In genomic region chr11:118875243-118875897, GRCm38 (mm10) we compare ENCODE assay signal across 10 mouse cellular contexts. TPM values are rescaled to one million over a fixed set of nuclear protein-coding genes. Genes with fewer than 3 reads are reported as not detected.
DNase-seq lines count a peak whose midpoint lies in the region; ATAC-seq and TF ChIP-seq lines count a peak whose summit lies in the region.
"Had no signal": no experiment of that assay in that cellular context is flagged by ENCODE, and none has a peak within 500 bp of the region (broad histone marks: within the 10 kb centered on the region; RNA-seq: fewer than 3 reads in every experiment).

No protein-coding gene starts in this region.

- peak; percentile 12; the same call in 1 of the 2 replicates for ATAC-seq in frontal cortex, adult (ENCODE audit: low TSS enrichment)
- peak; percentile 79 for ATAC-seq in forebrain, postnatal 0 days
- ATAC-seq in midbrain, embryonic 13.5 days = peak; percentile 75

- H3K9ac ChIP-seq in forebrain, postnatal 0 days = no peak overlapping the region
- no peak overlapping the region; the same call in 1 of the 2 replicates for H3K9ac ChIP-seq in midbrain, embryonic 13.5 days (replicated peaks)
- H3K9ac ChIP-seq: heart, embryonic 15.5 days had no signal

- no peak overlapping the region for H3K27ac ChIP-seq in forebrain, postnatal 0 days (ENCODE audit: low read depth, low read length)
- H3K27ac ChIP-seq in midbrain, embryonic 13.5 days = peak overlapping the region; percentile 77
- H3K27ac ChIP-seq: heart, embryonic 15.5 days had no signal

- WGBS in forebrain, postnatal 0 days = 11% methylated on average over 5 of the region's 5 CpGs
- 27% methylated on average over 5 of the region's 5 CpGs for WGBS in midbrain, embryonic 13.5 days

- H3K9me3 ChIP-seq in forebrain, postnatal 0 days (ENCODE audit: low read length) = no peaks in the 10 kb centered on the region
- H3K9me3 ChIP-seq in midbrain, embryonic 13.5 days = no peaks in the 10 kb centered on the region
- H3K9me3 ChIP-seq: heart, embryonic 15.5 days had no signal

- H3K4me1 ChIP-seq in forebrain, postnatal 0 days (ENCODE audit: insufficient read depth) = 0 out of 2 replicates have a peak, but pooled peaks cover 7% of the 10 kb centered on the region
- H3K4me1 ChIP-seq in midbrain, embryonic 13.5 days (replicated peaks) = peaks cover 35% of the 10 kb centered on the region

- TF ChIP-seq CTCF in forebrain, postnatal 0 days (IDR thresholded peaks at IDR 0.05; ENCODE audit: low read depth) = peak; percentile 60

- DNase-seq in frontal cortex, postnatal 36 days (ENCODE audit: low spot score in 2 of 2) = no peak
- peak; percentile 58 for DNase-seq in MN1 (ENCODE audit: low spot score)
- DNase-seq in forebrain, postnatal 0 days = peak; percentile 56
- no peak for DNase-seq in urinary bladder, postnatal 36 days (ENCODE audit: low spot score in 2 of 2)
- no peak for DNase-seq in lung, postnatal 4 days
- DNase-seq in urinary bladder, postnatal 14 days (ENCODE audit: low spot score) = no peak
- DNase-seq: embryo, embryonic 11 days had no signal

- H3K4me2 ChIP-seq in forebrain, postnatal 0 days (ENCODE audit: low read depth) = no peak overlapping the region
- 0 out of 2 replicates have a peak overlapping the region, but pooled peaks have one; percentile 0 for H3K4me2 ChIP-seq in midbrain, embryonic 13.5 days (replicated peaks)
- H3K4me2 ChIP-seq: heart, embryonic 15.5 days had no signal

- no peak overlapping the region for H3K4me3 ChIP-seq in forebrain, postnatal 0 days (ENCODE audit: low read depth, low read length)
- H3K4me3 ChIP-seq in midbrain, embryonic 13.5 days (replicated peaks) = no peak overlapping the region
- H3K4me3 ChIP-seq: heart, embryonic 15.5 days had no signal

- H3K36me3 ChIP-seq in forebrain, postnatal 0 days (ENCODE audit: insufficient read depth) = no peaks in the 10 kb centered on the region
- no peaks in the 10 kb centered on the region for H3K36me3 ChIP-seq in midbrain, embryonic 13.5 days
- H3K36me3 ChIP-seq: heart, embryonic 15.5 days had no signal

- H3K27me3 ChIP-seq in forebrain, postnatal 0 days (ENCODE audit: insufficient read depth, low read length) = no peaks in the 10 kb centered on the region
- H3K27me3 ChIP-seq in midbrain, embryonic 13.5 days = no peaks in the 10 kb centered on the region

RNA-seq across cellular contexts. Expression of gene Rbfox3, which starts 36.0 kb away (rescaled TPM):
- total RNA-seq in forebrain, postnatal 0 days (2014; rRNA removed) = 37.3 and 43.7 TPM in 2 replicates
- 72.7 and 82.3 TPM in 2 replicates for polyA plus RNA-seq in forebrain, postnatal 0 days (2015; fragmentation: Nextera tagmentation; extraction: Ambion mirVana)
- polyA plus RNA-seq in midbrain, embryonic 13.5 days (2015; fragmentation: Nextera tagmentation; extraction: Ambion mirVana) = 28.2 and 29.9 TPM in 2 replicates

Comparison
In these comparisons a context has a peak if more than half of its experiments do, and no peak if none do; other contexts are left out.
1. ATAC-seq: peak in every context shown above with its lines; median percentile 79 in forebrain, postnatal 0 days; 75 in midbrain, embryonic 13.5 days; 12 in frontal cortex, adult.
2. DNase-seq: peak in MN1 (single experiment) and forebrain, postnatal 0 days (single experiment); none in frontal cortex, postnatal 36 days (0 of 2), urinary bladder, postnatal 36 days (0 of 2), lung, postnatal 4 days (0 of 2) and urinary bladder, postnatal 14 days (single experiment).